Comparison of ENCODE assay signal across 10 mouse cellular contexts in the genomic region with DNA sequence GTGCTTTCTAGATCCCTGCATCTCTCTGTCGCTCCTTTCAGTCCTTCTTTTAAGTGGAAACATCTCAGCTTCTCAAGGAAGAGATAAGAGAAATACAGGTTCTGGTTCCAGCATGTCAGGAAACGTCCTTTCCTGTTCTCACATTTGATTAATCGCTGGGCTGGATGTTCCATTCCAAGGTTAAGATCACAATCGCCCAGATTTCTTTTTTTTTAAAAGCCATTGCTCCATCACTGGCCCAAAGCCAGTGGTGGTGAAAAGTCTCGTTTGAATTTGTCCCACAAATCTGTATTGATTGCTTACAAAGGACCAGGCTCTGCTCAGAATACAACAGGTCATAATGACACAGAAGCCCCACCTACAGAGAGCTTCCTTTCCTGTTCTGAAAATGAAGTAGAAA.
DNase-seq lines count a peak whose midpoint lies in the region; ATAC-seq and TF ChIP-seq lines count a peak whose summit lies in the region.
"Had no signal": no experiment of that assay in that cellular context is flagged by ENCODE, and none has a peak within 500 bp of the region (broad histone marks: within the 10 kb centered on the region; RNA-seq: fewer than 3 reads in every experiment).

No protein-coding gene starts in this region.

- H3K9me3 ChIP-seq in heart, embryonic 10.5 days = no peaks in the 10 kb centered on the region
- H3K9me3 ChIP-seq in kidney, postnatal 0 days (replicated peaks; ENCODE audit: low read length) = no peaks in the 10 kb centered on the region
- no peaks in the 10 kb centered on the region for H3K9me3 ChIP-seq in forebrain, embryonic 14.5 days (replicated peaks; ENCODE audit: control insufficient read depth, low read length)
- H3K9me3 ChIP-seq in midbrain, embryonic 13.5 days = no peaks in the 10 kb centered on the region

- no peak for TF ChIP-seq POLR2A in testis, adult 2 months (IDR thresholded peaks at IDR 0.05; ENCODE audit: control insufficient read depth, low read depth, low read length)

- no peaks in the 10 kb centered on the region for H3K36me3 ChIP-seq in heart, embryonic 10.5 days
- no peaks in the 10 kb centered on the region for H3K36me3 ChIP-seq in testis, adult 2 months (ENCODE audit: control insufficient read depth, insufficient read depth, low read length)
- H3K36me3 ChIP-seq in kidney, postnatal 0 days (ENCODE audit: insufficient read depth, low read length) = no peaks in the 10 kb centered on the region
- H3K36me3 ChIP-seq in forebrain, embryonic 14.5 days (ENCODE audit: control insufficient read depth, insufficient read depth, low read length) = no peaks in the 10 kb centered on the region
- no peaks in the 10 kb centered on the region for H3K36me3 ChIP-seq in midbrain, embryonic 13.5 days

- DNase-seq in heart, adult 11 months = peak; percentile 88
- DNase-seq in heart, embryonic 10.5 days (ENCODE audit: low spot score) = no peak
- DNase-seq in testis, postnatal 10 days (ENCODE audit: low spot score) = no peak
- DNase-seq in kidney, postnatal 0 days (ENCODE audit: low spot score) = peak; percentile 33
- DNase-seq in natural killer cell, adult 2 months (ENCODE audit: low spot score in 2 of 2) = no peak
- no peak for DNase-seq in forebrain, embryonic 14.5 days (ENCODE audit: low spot score)
- DNase-seq: cerebellum, postnatal 36 days had no signal

- H3K4me3 ChIP-seq in heart, embryonic 10.5 days = no peak overlapping the region
- no peak overlapping the region for H3K4me3 ChIP-seq in testis, adult 2 months (ENCODE audit: control insufficient read depth, low read depth, low read length)
- no peak overlapping the region for H3K4me3 ChIP-seq in kidney, postnatal 0 days (replicated peaks; ENCODE audit: low read depth, low read length)
- no peak overlapping the region for H3K4me3 ChIP-seq in forebrain, embryonic 14.5 days (ENCODE audit: low read depth, low read length)
- no peak overlapping the region for H3K4me3 ChIP-seq in midbrain, embryonic 13.5 days (replicated peaks)
- H3K4me3 ChIP-seq: megakaryocyte, embryonic 14.5 days had no signal

- H3K9ac ChIP-seq in kidney, postnatal 0 days (ENCODE audit: low read depth, low read length) = no peak overlapping the region
- no peak overlapping the region for H3K9ac ChIP-seq in forebrain, embryonic 14.5 days (ENCODE audit: low read length)
- no peak overlapping the region for H3K9ac ChIP-seq in midbrain, embryonic 13.5 days (replicated peaks)

- H3K27me3 ChIP-seq in heart, embryonic 10.5 days (ENCODE audit: insufficient read depth, poor library complexity, severe bottlenecking) = no peaks in the 10 kb centered on the region
- no peaks in the 10 kb centered on the region for H3K27me3 ChIP-seq in testis, adult 2 months (ENCODE audit: control insufficient read depth, insufficient read depth, low read length)
- H3K27me3 ChIP-seq in kidney, postnatal 0 days (ENCODE audit: insufficient read depth, low read length) = no peaks in the 10 kb centered on the region
- H3K27me3 ChIP-seq in forebrain, embryonic 14.5 days (replicated peaks; ENCODE audit: control insufficient read depth, insufficient read depth, low read length) = no peaks in the 10 kb centered on the region
- H3K27me3 ChIP-seq in midbrain, embryonic 13.5 days = no peaks in the 10 kb centered on the region

- H3K4me1 ChIP-seq in heart, embryonic 10.5 days = peaks cover 10% of the 10 kb centered on the region
- H3K4me1 ChIP-seq in testis, adult 2 months (ENCODE audit: control insufficient read depth, insufficient read depth, low read length) = no peaks in the 10 kb centered on the region
- H3K4me1 ChIP-seq in kidney, postnatal 0 days (replicated peaks; ENCODE audit: insufficient read depth, low read length) = no peaks in the 10 kb centered on the region
- H3K4me1 ChIP-seq in forebrain, embryonic 14.5 days (ENCODE audit: control insufficient read depth, insufficient read depth, low read length) = no peaks in the 10 kb centered on the region
- no peaks in the 10 kb centered on the region for H3K4me1 ChIP-seq in midbrain, embryonic 13.5 days (replicated peaks)

- no peak for ATAC-seq in kidney, postnatal 0 days (replicated peaks; ENCODE audit: low FRiP score, low read depth)
- no peak for ATAC-seq in forebrain, embryonic 14.5 days
- ATAC-seq in midbrain, embryonic 13.5 days = no peak

- no peak overlapping the region for H3K4me2 ChIP-seq in kidney, postnatal 0 days (ENCODE audit: low read length)
- H3K4me2 ChIP-seq in forebrain, embryonic 14.5 days (ENCODE audit: low read length) = no peak overlapping the region
- H3K4me2 ChIP-seq in midbrain, embryonic 13.5 days (replicated peaks) = no peak overlapping the region

- WGBS in heart, embryonic 10.5 days = 40% methylated on average over 5 of the region's 5 CpGs
- 41% methylated on average over 5 of the region's 5 CpGs for WGBS in kidney, postnatal 0 days
- 69% methylated on average over 5 of the region's 5 CpGs for WGBS in forebrain, embryonic 14.5 days
- WGBS in midbrain, embryonic 13.5 days = 82% methylated on average over 5 of the region's 5 CpGs

- TF ChIP-seq CTCF in testis, adult 2 months (IDR thresholded peaks at IDR 0.05; ENCODE audit: control insufficient read depth, insufficient read depth, insufficient replicate concordance, low read depth, low read length) = no peak
- TF ChIP-seq CTCF in kidney, postnatal 0 days (IDR thresholded peaks at IDR 0.05; ENCODE audit: low read depth) = no peak

- H3K27ac ChIP-seq in heart, embryonic 10.5 days = no peak overlapping the region
- H3K27ac ChIP-seq in testis, adult 2 months (ENCODE audit: control insufficient read depth, insufficient read depth, low read depth, low read length) = peak overlapping the region; percentile 49; the same call in 1 of the 2 replicates
- H3K27ac ChIP-seq in kidney, postnatal 0 days = no peak overlapping the region
- H3K27ac ChIP-seq in forebrain, embryonic 14.5 days (ENCODE audit: low read depth, low read length) = no peak overlapping the region
- no peak overlapping the region for H3K27ac ChIP-seq in midbrain, embryonic 13.5 days

Comparison
In these comparisons a context has a peak if more than half of its experiments do, and no peak if none do; other contexts are left out.
1. DNase-seq: peak in heart, adult 11 months (single experiment) and kidney, postnatal 0 days (single experiment); none in heart, embryonic 10.5 days (single experiment), testis, postnatal 10 days (single experiment), natural killer cell, adult 2 months (0 of 2) and forebrain, embryonic 14.5 days (single experiment).